Mouse (Mus musculus) bone marrow macrophage, adult 2 months (primary cell): Measurements from ENCODE around the gene Cpt1c.

Experiments used
- CTCF ChIP-seq: IDR thresholded peaks from 2 replicates; pipeline ENCODE4 v1.5.1; 2012; ENCODE audit warnings: low read depth, mild to moderate bottlenecking, low read length, moderate library complexity
- POLR2A ChIP-seq: IDR thresholded peaks from 2 replicates; pipeline ENCODE4 v1.6.1; 2012; ENCODE audit warnings: mild to moderate bottlenecking, low read depth, low read length, borderline replicate concordance

DNA sequence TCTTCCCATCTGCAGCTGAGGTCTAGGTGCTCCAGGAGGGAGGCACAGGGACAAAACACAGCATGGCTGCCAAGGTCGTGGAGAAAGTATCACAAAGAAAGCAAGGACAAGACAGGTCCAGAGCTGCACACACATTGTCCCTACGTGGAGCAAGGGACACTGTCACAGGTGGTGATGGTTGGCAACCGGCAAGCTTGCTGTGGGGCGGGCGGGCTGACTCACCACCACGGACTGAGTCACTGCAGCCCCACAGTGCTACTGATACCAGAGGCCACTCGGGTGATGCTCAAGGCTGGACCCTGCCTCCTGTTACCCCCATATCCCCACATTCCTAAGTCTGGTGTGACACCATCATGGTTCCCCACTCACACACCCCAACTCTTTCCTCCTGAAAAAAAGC lies 27.8 kb upstream of the Cpt1c start:
- TF ChIP-seq POLR2A (no peak), CTCF (no peak)
